Mouse (Mus musculus) frontal cortex, adult (tissue): Measurements from ENCODE around the gene Slc25a33.
A peak's percentile ranks its signal among the peaks of the same experiment; 100 is the strongest.
"Not testable (repeated sequence)": the region's sequence is repeated elsewhere in the genome, so short reads cannot be mapped to it uniquely, and the experiment has no call there.

ENCODE experiments used
- ATAC-seq: cut with Nextera tagmentation; 2 replicates; pipeline ENCODE4 v1.9.2; 2017; ENCODE audit warnings: mild to moderate bottlenecking, moderate library complexity, mixed read lengths; ENCODE audit not compliant: low TSS enrichment

Gene Slc25a33

GRCm38 (mm10) chr4:149759517-149759916 is 14.6 kb downstream of the Slc25a33 start:
- no peak for ATAC-seq

GRCm38 (mm10) chr4:149758423-149758822 is 15.7 kb downstream of the Slc25a33 start:
- ATAC-seq: peak; percentile 72; the same call in 1 of the 2 replicates

GRCm38 (mm10) chr4:149756546-149756945 is 17.5 kb downstream of the Slc25a33 start:
- not testable (repeated sequence) for ATAC-seq

- ATAC-seq: no peak
These were observed 21.2 kb downstream of the Slc25a33 start for GRCm38 (mm10) chr4:149752836-149753235.

GRCm38 (mm10) chr4:149752124-149752799 is 21.8 kb downstream of the Slc25a33 start:
- peak; percentile 57; the same call in 1 of the 2 replicates for ATAC-seq

GRCm38 (mm10) chr4:149750671-149751070 is 23.4 kb downstream of the Slc25a33 start:
- ATAC-seq: no peak

DNA sequence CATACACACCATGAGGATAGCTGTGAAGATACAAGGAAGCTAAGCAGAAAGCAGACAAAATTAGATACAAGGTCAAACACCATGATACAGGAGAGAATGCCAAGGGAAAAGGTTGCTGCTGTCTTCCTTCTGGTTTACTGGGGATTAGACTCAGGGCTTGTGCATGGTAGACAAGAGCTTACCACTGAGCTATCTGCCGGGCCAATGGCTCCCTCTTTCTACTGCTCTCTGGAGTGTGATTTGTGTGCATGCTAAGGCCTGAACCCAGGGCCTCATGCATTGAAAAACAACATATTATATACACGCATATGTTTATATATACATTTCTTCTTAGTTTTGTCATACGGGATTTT is 24.4 kb downstream of the Slc25a33 start:
- not testable (repeated sequence) for ATAC-seq

DNA sequence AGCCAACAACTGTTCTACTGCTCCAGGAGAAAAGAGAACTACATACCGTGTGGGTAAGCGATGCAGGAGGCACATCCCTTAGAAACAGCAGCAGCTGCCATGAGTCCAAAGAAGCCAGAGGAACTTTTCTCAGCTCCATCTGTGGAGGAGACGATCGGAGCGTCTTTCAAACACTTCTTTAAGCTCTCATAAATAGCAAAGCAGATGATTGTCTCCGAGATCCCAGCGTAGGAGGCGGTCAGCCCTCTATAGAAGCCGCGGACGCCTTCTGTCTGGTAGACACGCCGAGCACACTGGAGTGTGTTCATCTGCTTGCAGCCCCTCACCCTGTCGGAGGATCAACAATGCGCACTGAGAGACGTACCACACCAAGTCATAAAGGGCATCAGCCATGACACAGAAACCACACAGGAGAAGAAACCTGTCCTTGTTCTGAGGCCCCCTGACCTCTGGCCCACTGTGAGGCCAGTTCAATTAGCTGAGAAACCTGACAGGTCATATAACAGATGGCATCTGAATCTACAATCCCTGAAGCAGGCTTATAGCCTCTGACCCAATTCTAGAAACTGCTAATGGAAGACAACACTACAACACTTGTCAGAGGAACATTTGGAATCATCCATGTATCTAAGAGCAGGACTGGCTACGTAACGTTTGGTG is 24.9 kb downstream of the Slc25a33 start:
- peak; percentile 62; the same call in 1 of the 2 replicates for ATAC-seq

DNA sequence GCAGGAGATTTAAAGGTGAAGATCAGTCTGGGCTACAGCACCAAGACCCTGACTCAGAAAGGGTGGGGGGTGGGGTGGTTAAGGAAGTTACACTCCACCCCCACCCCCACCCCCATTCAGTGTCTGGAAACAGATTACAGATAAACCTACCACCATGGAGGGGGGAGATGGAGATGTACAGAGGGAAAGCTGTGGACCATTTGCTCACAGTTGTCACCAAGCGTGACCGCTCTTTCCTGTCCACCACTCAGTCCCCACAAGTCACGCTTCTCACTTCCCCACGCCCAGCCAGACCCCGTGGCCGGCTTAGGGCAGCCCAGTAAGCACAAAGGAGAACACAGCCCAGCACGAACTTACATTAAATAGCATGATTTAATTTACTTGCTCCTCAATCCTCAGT is 30.0 kb downstream of the Slc25a33 start:
- no peak for ATAC-seq

DNA sequence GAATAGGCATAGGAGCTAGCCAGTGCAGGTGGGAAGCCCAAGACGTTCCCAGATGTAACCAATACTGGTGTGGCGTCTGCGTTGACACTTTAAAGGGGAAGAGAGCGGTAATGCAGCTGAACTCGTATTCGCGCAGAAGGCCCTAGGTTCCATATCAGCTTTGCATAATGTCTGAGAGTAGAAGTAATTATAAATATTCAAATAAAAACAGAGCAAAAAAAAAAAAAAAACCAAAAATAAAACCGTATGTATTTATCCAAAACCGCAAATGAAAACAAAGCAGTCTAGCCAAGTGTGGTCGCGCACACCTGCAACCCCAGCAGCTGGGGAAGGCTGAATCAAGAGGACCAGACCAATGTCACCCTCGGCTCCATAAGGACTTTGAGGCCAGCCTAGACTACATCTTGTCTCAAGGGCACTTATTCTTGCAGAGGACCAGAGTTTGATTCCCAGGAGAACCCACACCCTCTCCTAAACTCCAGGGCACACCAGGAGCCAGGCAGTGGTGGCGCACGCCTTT is 32.0 kb downstream of the Slc25a33 start:
- no peak for ATAC-seq

DNA sequence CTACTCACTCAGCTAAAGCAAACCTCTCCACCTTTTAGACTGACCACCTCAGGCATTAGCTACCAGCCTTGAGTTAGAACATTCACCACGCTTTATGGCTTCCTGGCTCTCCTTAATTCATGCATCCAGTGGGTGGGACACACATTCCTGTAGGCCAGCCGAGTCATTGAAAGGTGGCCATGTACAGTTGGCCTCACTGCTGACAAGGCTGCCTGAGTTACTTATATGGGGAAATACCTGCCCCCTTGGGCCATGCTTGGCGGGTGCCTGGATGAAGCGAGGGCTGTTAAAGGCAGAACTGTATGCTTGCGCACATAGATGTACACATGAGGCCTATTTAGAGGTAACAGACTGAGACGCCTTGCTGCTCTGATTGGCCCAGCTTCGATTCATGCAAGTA is 33.8 kb downstream of the Slc25a33 start:
- ATAC-seq: no peak

- no peak for ATAC-seq
These were observed 34.6 kb downstream of the Slc25a33 start for GRCm38 (mm10) chr4:149739478-149739877.

- peak; percentile 56 for ATAC-seq
These were observed 36.4 kb downstream of the Slc25a33 start, which contains the start of gene Tmem201 for GRCm38 (mm10) chr4:149737383-149738324. Gene Tmem201, minus strand, starts transcription at chr4:149738044.

DNA sequence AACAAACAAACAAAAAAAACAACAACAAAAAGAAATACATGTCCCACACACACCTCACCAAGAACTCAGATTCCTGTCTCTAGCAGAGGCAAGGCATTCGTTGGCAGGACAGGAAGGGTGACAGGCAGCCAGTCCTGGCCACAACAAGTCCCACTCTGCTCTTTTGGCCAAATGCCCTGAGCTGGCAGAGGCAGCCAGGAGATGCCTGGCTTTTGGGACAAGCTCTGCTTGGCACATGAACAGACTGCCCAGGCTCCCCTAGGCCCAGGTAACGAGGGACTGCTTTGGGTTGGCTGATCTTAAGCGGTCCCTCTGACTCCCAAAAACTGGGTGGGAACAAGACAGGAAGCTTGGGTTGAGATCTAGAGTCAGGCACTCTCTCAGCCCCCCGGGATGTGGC is 37.5 kb downstream of the Slc25a33 start:
- ATAC-seq: no peak

- no peak for ATAC-seq
These were observed 38.3 kb downstream of the Slc25a33 start for GRCm38 (mm10) chr4:149735624-149736250.

DNA sequence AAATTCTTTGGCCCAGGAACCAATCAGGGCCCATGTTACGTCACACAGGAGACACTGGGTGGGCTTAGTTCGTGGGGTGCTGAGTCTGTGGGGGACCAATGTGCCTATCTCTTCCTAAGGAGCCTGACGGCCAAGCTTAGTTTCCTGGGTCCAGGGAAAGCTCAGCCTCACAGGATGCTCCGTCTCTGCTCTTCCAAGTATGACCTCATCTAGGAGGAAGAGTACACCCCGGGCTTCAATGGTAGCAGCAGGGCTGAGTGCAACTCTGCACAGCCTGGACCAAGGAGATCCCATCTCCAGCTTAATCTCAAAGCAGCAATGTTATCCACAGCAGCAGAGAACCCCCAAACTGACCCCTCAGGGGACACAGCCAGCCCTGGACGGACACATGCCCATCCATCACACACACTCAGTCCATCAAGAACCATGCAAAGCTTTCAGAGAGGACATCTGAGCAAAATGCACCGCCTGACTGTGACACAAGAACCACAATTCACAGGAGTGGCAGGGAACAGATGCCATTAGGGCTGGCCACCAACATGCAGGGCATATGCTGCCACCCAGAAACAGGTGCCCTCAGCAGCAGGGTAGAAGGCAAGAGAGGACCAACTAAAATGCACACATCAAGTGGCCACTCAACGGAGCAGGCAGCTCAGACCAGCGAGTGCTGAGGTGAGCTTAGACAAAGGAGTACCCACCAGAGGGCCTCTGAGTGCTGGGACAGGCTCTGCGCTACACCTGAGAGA is 39.2 kb downstream of the Slc25a33 start:
- no peak for ATAC-seq

GRCm38 (mm10) chr4:149734246-149734645 is 39.8 kb downstream of the Slc25a33 start:
- ATAC-seq: no peak

GRCm38 (mm10) chr4:149733748-149734147 is 40.3 kb downstream of the Slc25a33 start:
- peak; percentile 47 for ATAC-seq

DNA sequence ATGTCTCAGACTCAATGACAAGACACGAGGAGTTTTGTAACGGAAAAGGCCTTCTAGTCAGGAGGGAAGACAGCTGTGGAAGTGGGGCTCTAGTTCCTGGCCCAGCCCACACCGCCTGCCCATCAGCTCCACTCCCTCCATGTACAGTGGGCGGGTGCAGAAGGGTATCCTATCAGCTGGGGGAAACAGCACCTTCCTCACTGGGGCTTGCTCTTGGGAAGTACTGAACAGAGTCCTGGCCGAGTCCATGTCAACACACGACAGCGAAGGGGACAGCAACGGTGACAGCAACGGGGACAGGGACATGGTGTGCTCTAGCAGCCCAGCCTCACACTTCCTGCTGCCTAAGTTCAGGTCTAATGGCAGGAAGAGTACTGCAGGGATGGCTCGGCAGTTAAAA is 41.3 kb downstream of the Slc25a33 start:
- 0 out of 2 replicates have a peak, but pooled peaks have one; percentile 24 for ATAC-seq

DNA sequence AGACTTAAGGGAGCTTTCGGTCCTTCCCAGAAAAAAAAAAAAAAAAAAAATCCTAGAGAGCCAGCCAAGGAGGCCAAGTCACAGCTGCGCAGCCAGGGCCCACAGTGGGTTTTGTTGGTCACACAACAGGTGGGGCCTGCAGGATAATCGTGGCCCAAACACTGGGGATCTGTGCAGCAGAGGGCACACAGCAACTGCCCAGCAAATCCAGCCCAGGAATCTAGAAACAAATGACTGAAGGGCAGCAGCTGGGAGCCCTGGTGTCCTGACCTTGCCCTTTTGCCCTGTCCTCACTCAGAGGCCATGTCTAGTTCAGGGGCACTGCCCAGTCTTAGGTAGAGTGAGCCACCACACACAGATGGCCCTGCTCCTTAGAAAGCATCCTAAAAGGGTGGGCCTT is 41.8 kb downstream of the Slc25a33 start:
- no peak for ATAC-seq

DNA sequence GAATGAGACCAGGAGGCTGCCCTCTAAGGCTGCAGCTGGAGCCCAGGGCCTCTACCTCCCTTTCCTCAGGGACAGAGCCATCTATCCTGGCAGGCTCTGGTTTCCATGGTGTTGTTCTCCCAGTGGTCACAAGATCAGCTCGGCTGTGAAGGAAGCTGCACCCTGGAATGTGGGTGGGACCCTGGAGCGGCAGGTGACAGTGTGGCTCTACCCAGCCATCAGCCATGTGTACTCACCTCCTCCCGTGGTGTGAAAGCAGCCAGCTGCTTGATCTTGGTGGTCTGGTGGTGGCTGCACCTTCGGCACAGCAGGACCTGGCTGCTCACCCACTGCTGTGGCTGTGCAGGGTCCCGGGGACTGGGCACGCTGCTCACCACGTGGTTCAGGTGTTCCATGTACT is 43.2 kb downstream of the Slc25a33 start:
- ATAC-seq: no peak
